Mouse (Mus musculus): ENCODE data around the gene Dnajc22.

Dnajc22 gene

DNA sequence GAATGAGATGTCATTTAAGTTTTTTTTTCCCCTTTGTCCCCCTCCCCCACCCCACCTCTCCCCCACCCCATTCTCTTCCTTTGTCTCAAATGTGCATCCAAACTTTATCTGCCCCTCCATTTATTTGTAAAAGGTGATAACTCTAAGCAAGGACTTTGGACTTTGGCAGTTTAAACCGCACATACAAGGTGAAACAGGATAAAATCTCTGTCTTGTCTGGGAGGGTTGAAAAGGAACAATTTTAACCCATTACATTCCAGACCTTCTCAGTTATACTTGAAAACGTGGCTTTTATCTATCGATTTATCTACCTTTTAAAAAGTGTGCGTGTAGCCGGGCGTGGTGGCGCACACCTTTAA lies 22.1 kb downstream of the Dnajc22 start:
- no peak for DNase-seq (ENCODE audit: low read depth)

DNA sequence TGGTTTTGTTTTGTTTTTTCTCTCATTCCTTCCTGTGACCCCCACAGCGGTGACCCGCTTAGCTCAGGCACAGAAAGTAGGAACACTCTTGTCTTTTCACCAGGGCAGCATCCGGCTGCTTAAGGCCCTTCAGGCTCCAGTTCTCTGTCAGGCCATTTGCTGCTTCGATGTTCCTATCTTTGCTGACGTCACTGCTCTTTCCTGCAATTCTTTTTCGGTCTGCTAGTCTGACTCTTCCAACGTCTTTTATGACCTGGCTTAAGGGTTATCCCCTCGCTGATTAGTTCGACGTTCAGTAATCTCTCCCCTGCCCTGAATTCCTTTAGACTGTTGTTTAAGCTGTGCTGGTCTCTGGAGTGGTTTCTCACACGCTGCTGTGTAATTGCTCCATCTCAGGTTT lies 23.6 kb downstream of the Dnajc22 start:
- DNase-seq (ENCODE audit: low read depth): no peak

DNA sequence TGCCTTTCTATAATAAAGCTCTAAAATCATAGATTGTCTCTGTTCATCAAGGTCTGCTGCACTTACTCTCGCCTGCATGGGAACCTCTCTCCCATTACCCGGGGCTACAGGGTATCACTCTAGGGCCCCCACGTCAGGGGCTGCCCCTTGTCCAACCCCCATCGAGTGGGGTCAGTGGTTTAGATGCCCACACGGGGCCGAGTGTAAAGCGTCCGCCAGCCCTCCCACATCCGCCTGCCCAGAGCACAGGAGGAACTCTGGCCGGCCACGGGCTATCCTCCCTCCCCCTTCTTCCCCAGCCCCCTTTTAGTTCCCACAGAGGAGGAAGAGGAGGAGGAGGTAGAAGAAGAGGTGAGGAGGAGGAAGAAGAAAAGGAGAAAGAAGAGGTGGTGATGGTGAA lies 27.8 kb downstream of the Dnajc22 start:
- no peak for DNase-seq (ENCODE audit: low read depth)

DNA sequence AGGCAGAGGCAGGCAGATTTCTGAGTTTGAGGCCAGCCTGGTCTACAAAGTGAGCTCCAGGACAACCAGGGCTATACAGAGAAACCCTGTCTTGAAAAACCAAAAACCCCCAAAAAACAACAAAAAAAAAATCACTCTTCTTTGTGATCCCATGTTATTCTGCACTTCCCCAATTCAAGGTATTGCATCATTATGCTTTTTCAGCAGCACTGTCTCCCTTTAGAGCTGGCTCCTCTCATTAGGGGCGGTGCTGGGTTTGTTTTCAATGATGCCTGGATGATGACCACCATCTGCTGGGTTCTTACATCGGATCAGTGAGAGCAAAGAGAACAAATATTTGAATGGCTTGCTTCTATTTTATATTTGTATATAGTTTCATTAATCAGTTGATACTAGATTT lies 29.7 kb downstream of the Dnajc22 start:
- DNase-seq (ENCODE audit: low read depth): no peak

DNA sequence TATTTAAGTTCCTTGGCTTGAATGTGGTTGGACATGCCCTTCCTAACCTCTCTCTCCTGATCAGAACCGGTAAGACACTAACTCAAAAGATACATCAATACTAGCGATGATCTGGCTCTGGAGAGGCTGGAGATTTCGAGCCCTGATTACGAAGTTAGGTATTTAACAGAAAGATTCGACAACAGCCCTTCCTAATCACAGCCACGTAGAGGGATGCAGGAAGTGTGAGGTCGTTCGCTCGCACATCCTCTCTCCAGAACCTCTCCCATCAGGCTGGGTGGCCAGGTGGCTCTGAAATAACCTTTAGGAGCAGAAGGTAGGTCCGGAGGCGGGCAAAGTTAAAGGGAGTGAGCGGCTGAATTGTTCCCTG lies 32.7 kb downstream of the Dnajc22 start, which contains the start of gene Spats2:
TSS of gene Spats2 (plus strand) at position 206 of the 370 bp plus-strand sequence.
- DNase-seq (ENCODE audit: low read depth): no peak

DNA sequence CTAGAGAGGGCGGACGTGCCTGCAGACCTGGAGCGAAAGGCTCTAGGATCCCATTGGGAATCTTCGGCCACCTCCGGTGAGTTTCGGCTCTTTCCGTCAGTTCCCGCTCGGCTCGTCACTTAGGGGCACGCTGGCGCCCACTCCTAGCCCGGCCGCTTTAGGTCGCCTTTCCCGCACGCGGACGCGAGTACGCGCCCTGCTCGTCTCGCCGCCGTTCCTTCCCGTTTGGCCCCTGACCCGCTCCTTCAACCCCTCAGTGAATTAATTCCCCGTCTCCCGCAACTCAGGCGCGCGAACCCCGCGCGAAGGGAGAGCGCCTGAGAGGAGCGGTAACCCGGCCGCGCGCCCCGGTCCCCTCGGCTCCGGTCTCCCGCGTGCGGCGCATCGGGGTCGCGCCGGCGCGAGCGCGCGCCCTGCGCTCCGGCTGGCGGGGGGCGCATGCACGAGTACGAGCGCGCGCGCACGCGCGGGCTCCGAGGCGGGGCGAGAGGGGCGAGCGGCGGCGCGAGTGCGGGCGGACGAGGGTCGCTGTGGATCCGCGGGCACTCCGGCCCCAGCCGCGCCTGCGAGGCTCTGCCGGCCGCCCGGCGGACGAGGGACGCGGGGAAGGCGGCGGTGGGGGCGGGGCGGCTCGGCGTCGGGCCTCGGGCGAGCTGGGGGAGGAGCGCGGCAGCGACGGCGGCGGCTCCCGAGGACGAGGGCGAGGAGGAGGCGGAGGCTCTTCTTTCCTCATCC lies 33.3 kb downstream of the Dnajc22 start:
- no peak for DNase-seq (ENCODE audit: low read depth)

DNA sequence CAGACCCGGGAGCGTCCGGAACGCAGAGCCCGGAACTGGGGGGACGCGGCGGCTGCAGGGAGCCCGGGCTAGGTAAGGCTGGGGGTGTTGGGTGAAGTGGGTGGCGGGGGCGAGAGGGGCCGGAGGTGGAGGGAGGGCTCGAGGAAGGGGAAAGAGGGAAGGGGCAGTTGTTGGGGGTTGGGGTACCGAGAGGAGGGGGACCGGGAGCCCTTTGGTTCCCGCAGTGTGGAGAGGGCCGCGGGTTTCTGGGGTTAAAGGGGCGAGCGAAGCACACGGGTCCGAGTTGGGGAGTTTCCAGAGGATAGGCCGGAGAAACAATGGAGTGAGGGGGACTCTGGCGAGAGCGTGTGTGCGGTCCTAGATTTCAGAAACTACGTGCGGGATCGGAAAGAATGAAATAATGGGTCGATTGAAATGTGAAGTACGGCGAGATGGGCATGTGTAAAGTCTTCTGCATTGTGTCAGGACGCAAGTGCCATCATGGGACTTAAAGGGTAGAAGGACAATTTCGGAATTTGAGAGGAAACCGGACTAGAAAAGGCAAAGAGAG lies 33.9 kb downstream of the Dnajc22 start:
- no peak for DNase-seq (ENCODE audit: low read depth)

DNA sequence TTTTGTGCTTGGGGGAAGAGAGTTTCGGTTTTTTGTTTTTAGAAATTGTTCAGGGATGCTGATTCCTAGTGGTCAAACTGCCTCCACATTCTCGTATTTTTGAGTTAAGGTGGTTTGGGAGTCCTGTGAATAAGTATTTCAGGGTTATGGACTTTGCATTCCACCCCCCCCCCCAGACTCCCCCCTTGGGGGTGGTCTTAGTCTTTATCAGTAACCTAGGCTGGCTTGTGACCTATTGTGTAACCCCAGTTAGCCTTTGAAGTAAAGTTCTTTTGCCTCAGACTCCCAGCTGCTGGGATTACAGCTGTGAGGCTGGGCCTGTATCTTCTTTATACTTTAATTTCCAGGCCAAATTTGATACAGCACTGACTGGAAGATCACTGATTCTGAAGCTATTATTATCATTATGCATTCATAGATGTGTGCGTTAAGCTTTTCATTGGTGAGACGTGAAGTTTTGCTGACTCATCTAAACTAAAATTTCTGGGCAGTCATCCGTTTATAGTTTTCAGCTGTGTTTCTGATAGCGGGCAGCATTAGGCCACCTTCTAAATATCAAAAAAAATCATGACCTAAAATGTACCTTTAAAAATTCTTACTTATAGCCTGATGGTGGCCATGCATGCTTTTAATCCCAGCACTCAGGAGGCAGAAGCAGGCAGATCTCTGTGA lies 35.0 kb downstream of the Dnajc22 start:
- no peak for DNase-seq (ENCODE audit: low read depth)

DNA sequence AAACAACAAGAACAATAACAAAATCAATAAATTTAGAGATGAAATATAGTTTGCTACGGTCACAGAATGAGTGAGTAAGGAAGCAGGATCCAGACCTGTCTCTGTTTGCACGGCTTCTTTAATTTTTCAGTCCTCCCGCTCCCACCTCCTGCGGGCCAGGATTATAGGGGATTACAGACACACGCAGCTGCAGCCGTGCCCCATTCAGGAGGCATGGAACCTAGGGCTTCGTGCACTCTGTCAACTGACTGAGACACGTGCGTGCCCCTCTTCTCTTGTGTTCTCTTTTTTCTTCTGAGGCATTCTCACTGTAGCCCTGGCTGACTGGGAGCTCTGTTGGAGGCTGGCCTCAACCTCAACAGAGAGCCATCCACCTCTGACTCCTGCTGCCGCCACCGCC lies 36.5 kb downstream of the Dnajc22 start:
- DNase-seq (ENCODE audit: low read depth): no peak

DNA sequence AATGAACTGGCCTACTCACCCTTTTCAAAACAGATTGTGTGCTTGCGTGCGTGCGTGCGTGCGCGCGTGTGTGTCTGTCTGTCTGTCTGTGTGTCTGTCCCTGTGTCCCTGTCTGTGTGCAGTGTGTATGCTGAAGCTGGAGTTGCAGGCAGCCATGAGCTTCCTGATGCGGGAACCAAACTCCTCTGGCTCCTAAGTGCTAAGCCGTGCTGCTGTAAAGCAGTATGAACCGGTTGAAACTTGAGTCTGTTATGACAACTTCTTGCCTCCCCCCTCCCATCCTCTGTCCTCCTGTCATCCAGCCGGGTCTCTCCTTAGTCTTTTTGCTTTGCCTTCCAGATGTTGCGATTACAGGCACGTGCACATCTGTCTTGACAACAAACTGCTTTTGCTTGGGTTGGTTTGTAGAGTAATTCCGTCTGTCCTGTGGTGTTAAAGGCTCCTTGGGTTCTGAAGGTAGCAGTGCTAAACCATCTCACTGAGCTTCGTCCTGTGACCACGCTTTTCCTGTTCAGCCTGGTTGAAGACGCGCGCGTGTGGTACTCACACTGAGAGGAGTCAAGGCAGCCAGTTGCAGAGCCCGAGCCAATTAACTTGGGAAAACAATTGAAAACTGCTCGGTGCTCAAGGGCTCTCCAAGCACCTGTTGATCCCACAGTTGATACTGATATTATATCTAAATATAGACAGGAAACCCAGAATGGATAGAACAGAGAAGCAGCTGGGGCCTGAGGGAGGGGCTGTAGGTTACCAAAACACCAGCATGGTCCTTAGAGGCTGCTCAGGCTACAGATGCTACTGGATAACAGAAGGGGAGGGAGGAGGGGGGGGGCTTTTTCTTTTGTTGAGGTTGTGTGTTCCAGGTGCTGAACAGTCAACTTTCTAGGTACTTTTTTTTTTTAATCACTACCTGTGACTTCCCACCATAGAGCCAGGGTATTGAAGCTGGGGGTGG lies 37.3 kb downstream of the Dnajc22 start:
- no peak for DNase-seq (ENCODE audit: low read depth)

DNA sequence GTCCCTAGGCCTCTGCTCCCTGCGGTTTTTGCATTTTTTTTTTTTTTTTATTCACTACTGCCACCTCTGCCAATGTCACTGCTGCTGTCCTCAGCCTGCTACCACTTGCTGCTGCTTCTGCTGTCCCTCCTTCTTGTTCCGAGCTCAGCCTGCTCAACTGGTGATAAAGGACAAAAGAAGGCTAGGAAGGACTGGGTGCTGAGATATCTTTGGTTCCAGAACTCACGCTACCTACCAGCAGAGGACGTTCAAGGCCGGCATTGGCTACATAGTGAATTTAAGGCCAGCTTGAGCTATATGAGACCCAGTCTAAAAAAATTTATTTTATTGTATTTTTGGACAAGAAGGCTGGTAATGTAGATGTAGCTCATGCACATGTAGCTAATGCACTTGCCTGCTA lies 45.4 kb downstream of the Dnajc22 start:
- no peak for DNase-seq (ENCODE audit: low read depth)

DNA sequence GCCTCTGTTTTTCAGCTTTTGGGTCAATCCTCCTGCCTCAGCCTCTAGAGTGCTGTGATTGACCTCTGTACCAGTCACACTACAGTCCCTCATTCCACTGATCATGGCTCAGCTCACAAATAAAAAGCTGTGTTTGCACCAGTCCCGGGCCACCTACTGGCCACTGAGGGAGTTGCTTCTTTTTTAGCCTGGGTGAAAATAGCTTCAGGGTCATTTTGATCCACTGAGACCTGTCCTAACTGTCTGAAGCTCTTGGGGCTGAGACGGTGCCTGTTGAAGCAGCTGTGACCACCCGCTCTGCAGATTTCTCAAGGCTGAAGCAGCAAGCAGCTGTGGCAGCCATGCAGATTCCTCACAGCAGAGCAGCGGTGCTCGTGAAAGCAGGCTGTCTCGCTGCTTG lies 46.7 kb downstream of the Dnajc22 start:
- no peak for DNase-seq (ENCODE audit: low read depth)

DNA sequence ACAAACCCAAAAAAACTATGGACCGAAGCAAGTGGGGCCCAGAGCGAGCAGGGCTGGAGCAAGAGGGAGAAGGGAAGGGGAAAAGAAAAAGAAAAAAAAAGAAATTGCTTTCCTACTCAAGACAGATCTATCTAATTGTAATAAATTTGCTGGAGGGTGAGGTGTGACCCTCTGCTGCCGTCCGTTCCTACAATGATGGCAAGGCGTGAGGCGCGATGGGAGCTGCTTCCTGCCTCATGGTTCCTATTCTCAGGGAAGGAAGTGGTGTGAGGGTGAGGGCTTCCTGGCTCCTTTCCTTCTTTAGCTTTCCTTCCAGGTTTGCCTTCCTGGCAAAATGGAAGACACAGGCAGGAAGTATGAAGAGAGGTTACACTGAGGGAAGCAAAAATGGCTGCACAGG lies 57.5 kb downstream of the Dnajc22 start:
- DNase-seq (ENCODE audit: low read depth): no peak

DNA sequence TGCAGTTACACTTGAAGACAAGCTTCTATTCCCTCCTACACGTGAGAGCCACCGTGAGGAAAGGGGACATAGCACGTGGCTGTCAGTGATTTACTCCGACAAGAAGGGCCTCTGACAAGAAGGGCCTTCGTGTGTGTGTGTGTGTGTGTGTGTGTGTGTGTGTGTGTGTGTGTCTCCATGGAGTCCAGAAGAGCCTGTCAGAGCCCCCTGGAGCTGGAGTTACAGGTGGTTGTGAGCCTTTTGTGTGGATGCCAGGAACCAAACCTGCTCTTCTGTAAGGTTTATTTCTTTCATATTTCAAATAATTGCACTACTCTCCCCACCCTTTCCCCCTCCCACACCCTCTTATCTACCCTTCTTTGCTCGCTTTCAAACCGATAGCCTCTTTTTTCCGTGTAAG lies 58.4 kb downstream of the Dnajc22 start:
- no peak for DNase-seq (ENCODE audit: low read depth)

DNA sequence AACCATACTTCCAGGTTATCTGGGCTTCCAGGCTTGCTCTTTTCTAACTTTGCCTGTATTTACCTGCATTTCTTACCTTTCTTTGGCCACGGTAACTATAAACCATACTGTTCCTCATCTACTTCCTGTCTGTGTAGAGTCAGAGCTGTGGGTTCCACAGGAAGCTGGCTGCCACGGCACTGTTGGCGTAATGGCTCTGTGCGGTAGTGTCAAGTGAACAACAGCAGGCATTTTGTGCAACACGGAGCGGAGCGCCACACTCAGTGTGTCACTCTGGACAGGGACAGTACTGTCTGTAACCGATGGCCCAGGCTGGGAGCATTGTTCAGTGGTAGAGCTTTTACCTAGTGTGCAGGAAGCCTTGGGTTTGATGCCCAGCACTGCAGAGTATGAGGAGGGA lies 60.5 kb downstream of the Dnajc22 start:
- DNase-seq (ENCODE audit: low read depth): no peak
